Mouse (Mus musculus) testis, adult 2 months (tissue): ENCODE measurements at regions not wholly inside any gene's neighbourhood (a gene's known extent, or its start where the extent isn't known, plus 50 kb on each side); places are given as distances from the start of the nearest gene placed in this dataset.

Experiments used
- CTCF ChIP-seq: fragments of 200-500 bp; IDR thresholded peaks from 2 replicates; pipeline ENCODE4 v1.5.1; 2012; ENCODE audit warnings: low read depth, mild to moderate bottlenecking, inconsistent platforms, low read length, moderate library complexity; ENCODE audit not compliant: control insufficient read depth, insufficient read depth, insufficient replicate concordance
- POLR2A ChIP-seq: fragments of 200-500 bp; IDR thresholded peaks from 2 replicates; pipeline ENCODE4 v1.6.1; 2012; ENCODE audit warnings: low read depth, mild to moderate bottlenecking, inconsistent platforms, low read length, moderate library complexity; ENCODE audit not compliant: control insufficient read depth

- TF ChIP-seq CTCF (no peak), POLR2A (no peak)
Measured at GRCm38 (mm10) chr2:17896036-17896435, 100.7 kb downstream of the H2al2a start.
